ENCODE assay signal across 8 mouse cellular contexts in the genomic region with DNA sequence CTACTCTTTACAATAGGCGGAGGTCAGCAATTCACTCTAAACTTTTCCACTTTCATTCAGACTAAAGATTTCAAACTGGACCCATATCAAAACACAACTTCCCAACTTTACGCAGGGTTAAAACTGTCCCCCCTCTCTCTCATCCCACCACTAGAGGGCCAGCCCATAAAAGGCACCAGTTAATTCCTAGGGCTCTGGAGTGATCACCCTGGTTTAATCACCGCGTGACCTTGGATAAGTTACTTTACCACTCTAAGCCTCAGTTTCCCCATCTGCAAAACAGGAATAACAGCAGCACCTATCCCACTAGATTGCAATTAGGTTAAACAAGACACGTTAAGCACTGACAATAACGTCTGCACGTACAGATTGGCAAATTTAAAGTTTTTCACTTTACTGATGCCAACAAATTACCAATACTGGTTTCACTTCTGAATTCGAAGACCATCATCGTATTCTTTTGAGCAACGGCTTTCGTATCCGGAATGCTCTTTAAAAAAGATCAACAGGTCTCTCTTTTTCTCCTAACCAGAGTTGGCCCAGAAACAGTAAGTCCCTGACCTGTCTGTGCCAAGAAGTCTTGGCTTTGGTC. TPM values are rescaled to one million over a fixed set of nuclear protein-coding genes. Genes with fewer than 3 reads are reported as not detected.
DNase-seq lines count a peak whose midpoint lies in the region; ATAC-seq and TF ChIP-seq lines count a peak whose summit lies in the region.

No protein-coding gene starts in this region.

- peak; percentile 63 for ATAC-seq in liver, embryonic 14.5 days (ENCODE audit: insufficient read depth)

- H3K4me2 ChIP-seq in CH12.LX (ENCODE audit: insufficient read depth, low read depth, poor library complexity, severe bottlenecking) = peak overlapping the region; percentile 83
- H3K4me2 ChIP-seq in liver, embryonic 14.5 days (ENCODE audit: low read depth) = peak overlapping the region; percentile 98

- peak; percentile 67 for DNase-seq in CH12.LX (ENCODE audit: extremely low read depth)
- DNase-seq in adipocyte (ENCODE audit: low spot score) = peak; percentile 77
- DNase-seq in embryo, embryonic 11 days = peak; percentile 83
- peak; percentile 56 to 60 for DNase-seq in heart, adult 9 months (ENCODE audit: low spot score in 2 of 2)
- peak; percentile 77 for DNase-seq in kidney, adult 2 months
- peak; percentile 52 to 67 (median 62) for DNase-seq in liver, embryonic 14.5 days (ENCODE audit: low read depth in 3 of 3, low spot score in 3 of 3)
- peak; percentile 71 for DNase-seq in naive thymus-derived CD4-positive, alpha-beta T cell, adult 2 months (ENCODE audit: low read depth)
- DNase-seq in thymus, postnatal 14 days = peak; percentile 61

- H3K79me2 ChIP-seq in CH12.LX (replicated peaks; ENCODE audit: control insufficient read depth, extremely low read depth, insufficient read depth, poor library complexity, severe bottlenecking) = peaks cover 36% of the 10 kb centered on the region

- TF ChIP-seq POLR2A in CH12.LX (IDR thresholded peaks at IDR 0.05; ENCODE audit: low read depth, low read length) = no peak
- TF ChIP-seq POLR2A in kidney, adult 2 months (IDR thresholded peaks at IDR 0.05; ENCODE audit: low read depth, low read length) = no peak

- no peaks in the 10 kb centered on the region for H3K9me3 ChIP-seq in CH12.LX (replicated peaks; ENCODE audit: low read length)
- no peaks in the 10 kb centered on the region for H3K9me3 ChIP-seq in liver, embryonic 14.5 days (ENCODE audit: control insufficient read depth, low read length)

- H3K36me3 ChIP-seq in CH12.LX (replicated peaks in 1 of 2; ENCODE audit: control insufficient read depth in 1 of 2, insufficient read depth in 1 of 2, low read length in 1 of 2) = peaks cover 7 to 30% of the 10 kb centered on the region in 2 experiments
- H3K36me3 ChIP-seq in kidney, adult 2 months (ENCODE audit: control insufficient read depth, insufficient read depth, low read length) = no peaks in the 10 kb centered on the region
- no peaks in the 10 kb centered on the region; the same call in 1 of the 2 replicates for H3K36me3 ChIP-seq in liver, embryonic 14.5 days (replicated peaks; ENCODE audit: control insufficient read depth, insufficient read depth, low read depth)

- H3K27ac ChIP-seq in CH12.LX (ENCODE audit: insufficient read depth, low read depth) = no peak overlapping the region
- peak overlapping the region; percentile 90 for H3K27ac ChIP-seq in kidney, adult 2 months (ENCODE audit: insufficient read depth, low read depth, low read length)
- H3K27ac ChIP-seq in liver, embryonic 14.5 days = peak overlapping the region; percentile 45

- H3K4me1 ChIP-seq in CH12.LX (ENCODE audit: control insufficient read depth in 1 of 2, insufficient read depth in 2 of 2) = peaks cover 3 to 19% of the 10 kb centered on the region in 2 experiments; a peak in 3 of 4 replicates
- H3K4me1 ChIP-seq in kidney, adult 2 months (ENCODE audit: control insufficient read depth, insufficient read depth, low read length) = peaks cover 14% of the 10 kb centered on the region
- peaks cover 9 to 13% of the 10 kb centered on the region in 2 experiments for H3K4me1 ChIP-seq in liver, embryonic 14.5 days (replicated peaks; ENCODE audit: control insufficient read depth in 2 of 2, insufficient read depth in 2 of 2, low read length in 1 of 2)

- WGBS in kidney, adult 2 months = 5% methylated on average over 12 of the region's 12 CpGs
- WGBS in liver, embryonic 14.5 days (ENCODE audit: insufficient replicate concordance) = 4% methylated on average over 12 of the region's 12 CpGs

- peak overlapping the region; percentile 85 to 95 (median 89) for H3K4me3 ChIP-seq in CH12.LX (replicated peaks in 1 of 3; ENCODE audit: low read depth in 2 of 3, low read length in 2 of 3, poor library complexity in 1 of 3)
- peak overlapping the region; percentile 84 for H3K4me3 ChIP-seq in kidney, adult 2 months (ENCODE audit: insufficient read depth, low read depth, low read length)
- peak overlapping the region; percentile 90 for H3K4me3 ChIP-seq in liver, embryonic 14.5 days (ENCODE audit: insufficient read depth in 1 of 2, low read depth in 2 of 2, low read length in 2 of 2)

- in situ Hi-C loops in CH12.LX (cut with MboI; ENCODE audit: low pct_ligation_motif_present, low pct_unique_long_range_greater_than_20kb, low sequenced_read_pairs) = no loop called here

- TF ChIP-seq CTCF in CH12.LX (conservative IDR thresholded peaks at IDR 0.05 in 1 of 2, IDR thresholded peaks at IDR 0.05 in 1 of 2; ENCODE audit: low read depth in 2 of 2, low read length in 2 of 2) = peak; percentile 76 to 82
- TF ChIP-seq CTCF in kidney, adult 2 months (conservative IDR thresholded peaks at IDR 0.05; ENCODE audit: insufficient read depth, insufficient read length, low read depth, low read length) = peak; percentile 68
- TF ChIP-seq CTCF in liver, embryonic 14.5 days (IDR thresholded peaks at IDR 0.05; ENCODE audit: low read depth) = peak; percentile 87

- TF ChIP-seq EP300 in CH12.LX (IDR thresholded peaks at IDR 0.05; ENCODE audit: low read length) = 0 out of 2 replicates have a peak, but pooled peaks have one; percentile 46
- TF ChIP-seq EP300 in liver, embryonic 14.5 days (IDR thresholded peaks at IDR 0.05; ENCODE audit: low read depth) = no peak

- dilution Hi-C loops in CH12.LX (cut with MboI; ENCODE audit: extremely low pct_ligation_motif_present, extremely low pct_unique_long_range_greater_than_20kb, low sequenced_read_pairs) = no loop called here

- peak overlapping the region; percentile 96 for H3K9ac ChIP-seq in CH12.LX (ENCODE audit: insufficient read depth, low read depth)
- peak overlapping the region; percentile 78 for H3K9ac ChIP-seq in liver, embryonic 14.5 days (replicated peaks)

- no peaks in the 10 kb centered on the region for H3K27me3 ChIP-seq in CH12.LX (replicated peaks)
- H3K27me3 ChIP-seq in kidney, adult 2 months (replicated peaks; ENCODE audit: control insufficient read depth, insufficient read depth, low read length) = no peaks in the 10 kb centered on the region
- no peaks in the 10 kb centered on the region for H3K27me3 ChIP-seq in liver, embryonic 14.5 days (ENCODE audit: control insufficient read depth, insufficient read depth, low read length)

- TF ChIP-seq RAD21 in CH12.LX (IDR thresholded peaks at IDR 0.05; ENCODE audit: low read depth, low read length) = peak; percentile 25

TF ChIP-seq in CH12.LX, 34 proteins besides CTCF, POLR2A, EP300 and RAD21 (continues in another document):
- peak; percentile 45; the same call in 1 of the 2 replicates for TF ChIP-seq MXI1 (IDR thresholded peaks at IDR 0.05; ENCODE audit: low read depth, low read length)
- no peak for TF ChIP-seq HCFC1 (IDR thresholded peaks at IDR 0.05; ENCODE audit: low read depth, low read length)
- 0 out of 2 replicates have a peak, but pooled peaks have one; percentile 34 for TF ChIP-seq RCOR1 (conservative IDR thresholded peaks at IDR 0.05; ENCODE audit: low read depth, low read length)
- TF ChIP-seq NELFE (IDR thresholded peaks at IDR 0.05; ENCODE audit: low read depth, low read length) = peak; percentile 31; the same call in 1 of the 2 replicates
- no peak for TF ChIP-seq E2F4 (IDR thresholded peaks at IDR 0.05; ENCODE audit: insufficient replicate concordance, low read depth, low read length)
- no peak; the same call in 1 of the 2 replicates for TF ChIP-seq MEF2A (IDR thresholded peaks at IDR 0.05; ENCODE audit: borderline replicate concordance, low read depth, low read length)
- TF ChIP-seq CHD2 (IDR thresholded peaks at IDR 0.05; ENCODE audit: low read length) = peak; percentile 29; the same call in 1 of the 2 replicates
- TF ChIP-seq MAFK (IDR thresholded peaks at IDR 0.05; ENCODE audit: insufficient replicate concordance, low read length) = no peak
- TF ChIP-seq ZNF384 (IDR thresholded peaks at IDR 0.05; ENCODE audit: low read depth, low read length) = no peak
- TF ChIP-seq MAX (IDR thresholded peaks at IDR 0.05; ENCODE audit: low read length) = 0 out of 2 replicates have a peak, but pooled peaks have one; percentile 28
- TF ChIP-seq ELF1 (IDR thresholded peaks at IDR 0.05; ENCODE audit: low read depth, low read length) = no peak

RNA-seq across cellular contexts. Expression of a gene that starts 1.0 kb away (rescaled TPM):
- 17.3 and 23.9 TPM in 2 replicates for total RNA-seq in CH12.LX (2012; rRNA removed)
- total RNA-seq in CH12.LX (2014; rRNA removed) = 19.6 and 22.4 TPM in 2 replicates
- polyA plus RNA-seq in CH12.LX (2012; ENCODE audit: insufficient read length, low read depth) = 25.8 and 26.4 TPM in 2 replicates
- 35.0 and 39.0 TPM in 2 replicates for polyA plus RNA-seq in kidney, adult 2 months (2012; rRNA removed)
- polyA plus RNA-seq in liver, embryonic 14.5 days (2012; rRNA removed) = 8.9 and 10.1 TPM in 2 replicates
- 5.4 and 7.1 TPM in 2 replicates for polyA plus RNA-seq in liver, embryonic 14.5 days (2014; fragmentation: Nextera tagmentation; extraction: Ambion mirVana)

RNA-seq across cellular contexts. Expression of a gene that starts 25.1 kb away (rescaled TPM):
- 11.3 and 11.9 TPM in 2 replicates for total RNA-seq in CH12.LX (2012; rRNA removed)
- 13.9 and 14.6 TPM in 2 replicates for total RNA-seq in CH12.LX (2014; rRNA removed)
- polyA plus RNA-seq in CH12.LX (2012; ENCODE audit: insufficient read length, low read depth) = 33.5 and 37.7 TPM in 2 replicates
- 28.5 and 34.0 TPM in 2 replicates for polyA plus RNA-seq in kidney, adult 2 months (2012; rRNA removed)
- polyA plus RNA-seq in liver, embryonic 14.5 days (2012; rRNA removed) = 9.3 and 11.3 TPM in 2 replicates
- polyA plus RNA-seq in liver, embryonic 14.5 days (2014; fragmentation: Nextera tagmentation; extraction: Ambion mirVana) = 5.5 and 6.0 TPM in 2 replicates

RNA-seq across cellular contexts. Expression of a gene that starts 30.7 kb away (rescaled TPM):
- total RNA-seq in CH12.LX (2012; rRNA removed) (51.8 and 68.2 TPM in 2 replicates), CH12.LX (2014; rRNA removed) (50.0 and 52.2 TPM in 2 replicates)
- polyA plus RNA-seq in CH12.LX (2012; ENCODE audit: insufficient read length, low read depth) = 64.7 and 103 TPM in 2 replicates
- 22.7 and 24.3 TPM in 2 replicates for polyA plus RNA-seq in kidney, adult 2 months (2012; rRNA removed)
- 12.2 and 17.0 TPM in 2 replicates for polyA plus RNA-seq in liver, embryonic 14.5 days (2012; rRNA removed)
- 26.3 and 30.3 TPM in 2 replicates for polyA plus RNA-seq in liver, embryonic 14.5 days (2014; fragmentation: Nextera tagmentation; extraction: Ambion mirVana)

RNA-seq across cellular contexts. Expression of a gene that starts 47.8 kb away (rescaled TPM):
- total RNA-seq in CH12.LX (2012; rRNA removed) = 24.0 and 24.2 TPM in 2 replicates
- total RNA-seq in CH12.LX (2014; rRNA removed) = 27.3 and 35.5 TPM in 2 replicates
- polyA plus RNA-seq in CH12.LX (2012; ENCODE audit: insufficient read length, low read depth) = 26.6 and 28.0 TPM in 2 replicates
- 16.2 and 20.8 TPM in 2 replicates for polyA plus RNA-seq in kidney, adult 2 months (2012; rRNA removed)
- 5.7 and 12.0 TPM in 2 replicates for polyA plus RNA-seq in liver, embryonic 14.5 days (2012; rRNA removed)
- 11.0 and 12.4 TPM in 2 replicates for polyA plus RNA-seq in liver, embryonic 14.5 days (2014; fragmentation: Nextera tagmentation; extraction: Ambion mirVana)

RNA-seq across cellular contexts. Expression of a gene that starts 52.7 kb away (rescaled TPM):
- total RNA-seq in CH12.LX (2012; rRNA removed) (24.3 and 27.0 TPM in 2 replicates), CH12.LX (2014; rRNA removed) (15.9 and 18.4 TPM in 2 replicates)
- 13.5 and 14.1 TPM in 2 replicates for polyA plus RNA-seq in CH12.LX (2012; ENCODE audit: insufficient read length, low read depth)
- polyA plus RNA-seq in kidney, adult 2 months (2012; rRNA removed) = 66.5 and 67.4 TPM in 2 replicates
- 6.2 and 8.8 TPM in 2 replicates for polyA plus RNA-seq in liver, embryonic 14.5 days (2012; rRNA removed)
- polyA plus RNA-seq in liver, embryonic 14.5 days (2014; fragmentation: Nextera tagmentation; extraction: Ambion mirVana) = 7.0 and 9.2 TPM in 2 replicates
